In the genomic region with DNA sequence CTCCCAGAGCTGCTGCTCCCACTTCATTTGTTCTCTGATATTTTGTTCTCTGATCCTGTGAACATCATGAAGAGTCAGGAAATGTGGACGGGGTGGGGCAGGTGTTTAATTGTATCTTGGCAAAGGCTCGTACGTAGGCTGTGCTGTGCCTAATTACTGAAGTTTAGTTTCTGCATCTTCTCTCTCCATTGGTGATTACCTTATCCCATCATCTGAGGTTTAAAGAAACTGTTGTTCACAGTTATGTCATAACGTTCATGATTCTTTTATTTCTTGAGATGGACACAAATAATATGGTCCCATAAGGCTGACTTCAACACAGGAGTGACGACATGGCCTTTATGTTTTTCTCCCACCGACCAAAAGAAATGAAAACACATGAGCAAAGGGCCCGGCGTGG, we compare ENCODE assay signal across 23 mouse cellular contexts.
DNase-seq lines count a peak whose midpoint lies in the region; ATAC-seq and TF ChIP-seq lines count a peak whose summit lies in the region.
"Had no signal": no experiment of that assay in that cellular context is flagged by ENCODE, and none has a peak within 500 bp of the region (broad histone marks: within the 10 kb centered on the region; RNA-seq: fewer than 3 reads in every experiment).

No protein-coding gene starts in this region.

- DNase-seq in forebrain, embryonic 11.5 days (ENCODE audit: low spot score): no peak
- DNase-seq in gastrocnemius, adult 2 months: no peak
- DNase-seq in gastrocnemius, adult 8-10 months (ENCODE audit: low spot score in 2 of 2): no peak
- DNase-seq in A20 (ENCODE audit: low read depth, low spot score): peak; percentile 54
- DNase-seq in kidney, postnatal 10 days: no peak
- DNase-seq: adrenal gland, postnatal 25 days; B cell, adult 2 months; cerebellum, adult 18-20 months; cerebellum, adult 9-10 months; cerebellum, postnatal 14 days; gastrocnemius, postnatal 25 days; heart, adult 2 months; heart, postnatal 14 days; kidney, adult 11 months had no signal

- H3K27ac ChIP-seq in forebrain, embryonic 13.5 days: no peak overlapping the region
- H3K27ac ChIP-seq in forebrain, embryonic 11.5 days (ENCODE audit: low read depth, low read length): no peak overlapping the region
- H3K27ac ChIP-seq in gastrocnemius, adult 2 months: peak overlapping the region; percentile 82
- H3K27ac ChIP-seq: forebrain, embryonic 10.5 days; heart, embryonic 10.5 days; hindbrain, embryonic 10.5 days; hindbrain, embryonic 13.5 days; intestine, embryonic 15.5 days had no signal

- TF ChIP-seq CTCF in gastrocnemius, adult 2 months (IDR thresholded peaks at IDR 0.05): no peak

- H3ac ChIP-seq in myocyte (ENCODE audit: control insufficient read depth, insufficient read length): no peak overlapping the region

- H3K9ac ChIP-seq in forebrain, embryonic 13.5 days: no peak overlapping the region
- no peak overlapping the region for H3K9ac ChIP-seq in forebrain, embryonic 11.5 days (ENCODE audit: low read length)
- H3K9ac ChIP-seq: hindbrain, embryonic 13.5 days; intestine, embryonic 15.5 days had no signal

- H3K79me2 ChIP-seq in myocyte (ENCODE audit: control insufficient read depth, insufficient read depth): peaks cover 13% of the 10 kb centered on the region

- no peak for TF ChIP-seq POLR2A in myocyte (IDR thresholded peaks at IDR 0.05; ENCODE audit: insufficient read length, low read depth)

- H3K4me3 ChIP-seq in forebrain, embryonic 13.5 days: no peak overlapping the region
- H3K4me3 ChIP-seq in forebrain, embryonic 11.5 days (ENCODE audit: low read depth, low read length): no peak overlapping the region
- peak overlapping the region; percentile 44 for H3K4me3 ChIP-seq in gastrocnemius, adult 2 months
- H3K4me3 ChIP-seq in myocyte: no peak overlapping the region
- H3K4me3 ChIP-seq: forebrain, embryonic 10.5 days; heart, adult 2 months; heart, embryonic 10.5 days; heart, embryonic 13.5 days; hindbrain, embryonic 10.5 days; hindbrain, embryonic 13.5 days; intestine, embryonic 15.5 days had no signal

- intact Hi-C loops in gastrocnemius, adult 2 months (cut with DNase I): no loop called here

- no peaks in the 10 kb centered on the region for H3K27me3 ChIP-seq in forebrain, embryonic 13.5 days
- H3K27me3 ChIP-seq in forebrain, embryonic 11.5 days (ENCODE audit: control insufficient read depth, insufficient read depth, low read length): no peaks in the 10 kb centered on the region
- H3K27me3 ChIP-seq in myocyte (ENCODE audit: control insufficient read depth, insufficient read depth, insufficient read length): no peaks in the 10 kb centered on the region
- H3K27me3 ChIP-seq: heart, embryonic 13.5 days; hindbrain, embryonic 13.5 days; intestine, embryonic 15.5 days had no signal

- WGBS in forebrain, embryonic 13.5 days: 57% methylated on average over 8 of the region's 8 CpGs
- 80% methylated on average over 8 of the region's 8 CpGs for WGBS in forebrain, embryonic 11.5 days

- H3K4me1 ChIP-seq in forebrain, embryonic 13.5 days: peaks cover 26% of the 10 kb centered on the region
- H3K4me1 ChIP-seq in forebrain, embryonic 11.5 days (replicated peaks; ENCODE audit: control insufficient read depth, insufficient read depth, low read length): 0 out of 2 replicates have a peak, but pooled peaks cover 1% of the 10 kb centered on the region
- H3K4me1 ChIP-seq: intestine, embryonic 15.5 days had no signal

- no peak overlapping the region for H3K4me2 ChIP-seq in forebrain, embryonic 13.5 days
- no peak overlapping the region for H3K4me2 ChIP-seq in forebrain, embryonic 11.5 days (ENCODE audit: low read depth, low read length, severe bottlenecking)
- H3K4me2 ChIP-seq in myocyte (ENCODE audit: low read depth): peak overlapping the region; percentile 70
- H3K4me2 ChIP-seq: heart, embryonic 13.5 days; hindbrain, embryonic 13.5 days; intestine, embryonic 15.5 days had no signal

- no peaks in the 10 kb centered on the region for H3K36me3 ChIP-seq in forebrain, embryonic 13.5 days (ENCODE audit: poor library complexity, severe bottlenecking)
- H3K36me3 ChIP-seq in forebrain, embryonic 11.5 days (ENCODE audit: control insufficient read depth, insufficient read depth, low read length): no peaks in the 10 kb centered on the region
- no peaks in the 10 kb centered on the region for H3K36me3 ChIP-seq in myocyte (ENCODE audit: control insufficient read depth, insufficient read depth)
- H3K36me3 ChIP-seq: forebrain, embryonic 10.5 days; heart, embryonic 10.5 days; heart, embryonic 13.5 days; hindbrain, embryonic 10.5 days; hindbrain, embryonic 13.5 days; intestine, embryonic 15.5 days had no signal

- H3K9me3 ChIP-seq in forebrain, embryonic 13.5 days (replicated peaks): no peaks in the 10 kb centered on the region
- H3K9me3 ChIP-seq in forebrain, embryonic 11.5 days (ENCODE audit: control insufficient read depth, low read length): no peaks in the 10 kb centered on the region
- H3K9me3 ChIP-seq: forebrain, embryonic 10.5 days; heart, embryonic 10.5 days; heart, embryonic 13.5 days; hindbrain, embryonic 10.5 days; hindbrain, embryonic 13.5 days; intestine, embryonic 15.5 days had no signal

- ATAC-seq in forebrain, embryonic 13.5 days: 0 out of 2 replicates have a peak, but pooled peaks have one; percentile 27
- ATAC-seq in forebrain, embryonic 11.5 days (replicated peaks; ENCODE audit: low FRiP score): no peak
- ATAC-seq: hindbrain, embryonic 16.5 days; intestine, embryonic 15.5 days had no signal

TF ChIP-seq in myocyte, 11 proteins besides CTCF, POLR2A, EP300 and RAD21:
- TF ChIP-seq REST (IDR thresholded peaks at IDR 0.05; ENCODE audit: insufficient read depth, insufficient read length) (no peak), MYOD1 (IDR thresholded peaks at IDR 0.05; ENCODE audit: control insufficient read depth in 1 of 3, insufficient read length in 2 of 3, low read depth in 2 of 3) (no peak), E2F4 (IDR thresholded peaks at IDR 0.05; ENCODE audit: insufficient read depth) (no peak), MAX (IDR thresholded peaks at IDR 0.05; ENCODE audit: low read depth) (no peak), USF1 (IDR thresholded peaks at IDR 0.05; ENCODE audit: low read depth) (no peak), POLR2AphosphoS2 (IDR thresholded peaks at IDR 0.05; ENCODE audit: insufficient read length, low read depth) (no peak), TCF12 (IDR thresholded peaks at IDR 0.05; ENCODE audit: insufficient read depth, poor library complexity, severe bottlenecking) (no peak), MYOG (IDR thresholded peaks at IDR 0.05; ENCODE audit: control insufficient read depth in 1 of 3, insufficient read depth in 1 of 3, insufficient read length in 2 of 3, low read depth in 2 of 3) (no peak)
